Mouse (Mus musculus): ENCODE data around the gene Calm1.

DNA sequence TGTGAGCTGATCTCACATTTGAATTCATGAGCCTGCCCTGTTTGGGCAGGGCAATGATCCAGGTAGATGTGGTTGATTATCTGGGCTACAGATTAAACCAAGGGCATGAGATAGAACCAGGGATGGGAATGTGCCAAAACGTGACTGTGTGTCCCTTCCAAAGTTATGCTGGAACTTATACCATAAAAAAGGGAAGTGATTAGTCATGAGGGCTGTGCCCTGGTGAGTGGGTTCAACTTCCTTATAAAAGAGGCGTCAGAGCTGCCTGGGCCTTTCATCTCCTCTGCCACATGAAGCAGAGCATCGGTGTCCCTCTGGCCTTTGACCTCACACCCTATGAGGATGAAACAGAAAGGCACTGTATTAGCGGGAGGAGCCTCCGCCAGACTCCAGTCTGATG lies 15.3 kb upstream of the Calm1 start:
- no peak for TF ChIP-seq CTCF (IDR thresholded peaks at IDR 0.05; ENCODE audit: borderline replicate concordance, insufficient read depth, low read depth, low read length)
- no peak for TF ChIP-seq POLR2A (IDR thresholded peaks at IDR 0.05; ENCODE audit: borderline replicate concordance, insufficient read depth, low read length)

All from cerebellum, adult 2 months (tissue).